Mouse (Mus musculus) intestine, embryonic 15.5 days (tissue): ENCODE measurements around the gene Sulf2. TPM values are rescaled to one million over a fixed set of nuclear protein-coding genes. Genes with fewer than 3 reads are reported as not detected.

ENCODE experiments used
- ATAC-seq: fragments of 200-750 bp; cut with Nextera tagmentation; 2 replicates; pipeline ENCODE4 v1.8.0; 2017; ENCODE audit warnings: moderate TSS enrichment, moderate library complexity
- H3K27ac ChIP-seq: fragments of 300-500 bp; sonication (generic); 2 replicates; pipeline ENCODE4 v1.5.1; 2015; ENCODE audit warnings: mild to moderate bottlenecking, inconsistent platforms
- H3K27me3 ChIP-seq: fragments of 300-500 bp; sonication (generic); replicated peaks from 2 replicates; pipeline ENCODE4 v1.6.1; 2015; ENCODE audit warnings: inconsistent platforms
- H3K36me3 ChIP-seq: fragments of 300-500 bp; sonication (generic); 2 replicates; pipeline ENCODE4 v1.6.1; 2015; ENCODE audit warnings: inconsistent platforms
- H3K4me1 ChIP-seq: fragments of 300-500 bp; sonication (generic); replicated peaks from 2 replicates; pipeline ENCODE4 v1.6.1; 2015; ENCODE audit warnings: inconsistent platforms
- H3K4me2 ChIP-seq: fragments of 300-500 bp; sonication (generic); replicated peaks from 2 replicates; pipeline ENCODE4 v1.6.1; 2015; ENCODE audit warnings: mild to moderate bottlenecking, inconsistent platforms
- H3K4me3 ChIP-seq: fragments of 300-500 bp; sonication (generic); replicated peaks from 2 replicates; pipeline ENCODE4 v1.5.1; 2015; ENCODE audit warnings: inconsistent platforms
- H3K9ac ChIP-seq: fragments of 300-500 bp; sonication (generic); 2 replicates; pipeline ENCODE4 v1.6.1; 2015; ENCODE audit warnings: inconsistent platforms
- H3K9me3 ChIP-seq: fragments of 300-500 bp; sonication (generic); 2 replicates; pipeline ENCODE4 v1.6.1; 2016; ENCODE audit warnings: inconsistent platforms
- WGBS: fragments of 180-500 bp; shearing (Covaris S2); methylation state at CpG from one replicate; pipeline ENCODE4 v1.1.7; 2015; 5-methylcytosine and 5-hydroxymethylcytosine counted together
- polyA plus RNA-seq: library from polyadenylated mRNA; unstranded; fragments of >200 nt; fragmentation: Nextera tagmentation; extraction: Ambion mirVana; gene quantifications from 2 replicates; pipeline ENCODE4 v1.2.1, GENCODE M21; 2015

Sulf2 gene
- polyA plus RNA-seq, 1 experiment from 2014 or later: 106 TPM

DNA sequence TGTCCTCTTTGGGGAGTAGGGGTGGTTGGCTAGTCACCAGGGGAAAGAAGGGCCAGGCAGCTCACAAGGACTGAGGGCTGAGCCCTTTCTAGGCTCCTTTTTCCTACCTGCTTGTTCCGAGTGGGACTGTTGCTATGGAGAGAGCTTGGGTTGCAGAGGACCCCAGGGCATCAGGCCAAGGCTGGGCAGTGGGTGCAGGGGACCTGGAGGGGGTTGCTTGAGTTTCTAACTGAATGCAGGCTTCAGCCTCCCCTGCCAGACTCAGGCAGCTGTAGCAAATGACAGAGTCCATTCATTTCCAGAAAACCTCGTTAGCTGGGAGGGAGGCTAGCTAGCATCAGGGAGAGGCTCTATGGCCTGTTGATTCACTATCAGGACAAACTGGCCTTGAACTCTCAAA is 48.8 kb downstream of the Sulf2 start:
- no peaks in the 10 kb centered on the region for H3K27me3 ChIP-seq
- 49% methylated on average over 2 of the region's 2 CpGs for WGBS
- H3K36me3 ChIP-seq: no peaks in the 10 kb centered on the region
- ATAC-seq: no peak
- H3K9ac ChIP-seq: no peak overlapping the region
- H3K9me3 ChIP-seq: no peaks in the 10 kb centered on the region
- H3K4me2 ChIP-seq: no peak overlapping the region
- H3K27ac ChIP-seq: peak overlapping the region; percentile 72
- H3K4me3 ChIP-seq: no peak overlapping the region
- peaks cover 12% of the 10 kb centered on the region for H3K4me1 ChIP-seq

GRCm38 (mm10) chr2:166105911-166106310 is 49.6 kb downstream of the Sulf2 start:
- 53% methylated on average over 9 of the region's 9 CpGs for WGBS
- no peak overlapping the region for H3K4me2 ChIP-seq
- no peak overlapping the region for H3K4me3 ChIP-seq
- no peaks in the 10 kb centered on the region for H3K36me3 ChIP-seq
- no peaks in the 10 kb centered on the region for H3K9me3 ChIP-seq
- peaks cover 12% of the 10 kb centered on the region for H3K4me1 ChIP-seq
- 0 out of 2 replicates have a peak, but pooled peaks have one; percentile 19 for ATAC-seq
- no peaks in the 10 kb centered on the region for H3K27me3 ChIP-seq
- H3K9ac ChIP-seq: no peak overlapping the region
- peak overlapping the region; percentile 72 for H3K27ac ChIP-seq

GRCm38 (mm10) chr2:166102893-166103292 is 52.6 kb downstream of the Sulf2 start:
- H3K4me1 ChIP-seq: peaks cover 10% of the 10 kb centered on the region
- H3K4me2 ChIP-seq: no peak overlapping the region
- H3K9ac ChIP-seq: no peak overlapping the region
- no peak for ATAC-seq
- H3K9me3 ChIP-seq: no peaks in the 10 kb centered on the region
- 68% methylated on average over 7 of the region's 7 CpGs for WGBS
- H3K27ac ChIP-seq: no peak overlapping the region
- no peaks in the 10 kb centered on the region for H3K27me3 ChIP-seq
- H3K36me3 ChIP-seq: no peaks in the 10 kb centered on the region
- H3K4me3 ChIP-seq: no peak overlapping the region

DNA sequence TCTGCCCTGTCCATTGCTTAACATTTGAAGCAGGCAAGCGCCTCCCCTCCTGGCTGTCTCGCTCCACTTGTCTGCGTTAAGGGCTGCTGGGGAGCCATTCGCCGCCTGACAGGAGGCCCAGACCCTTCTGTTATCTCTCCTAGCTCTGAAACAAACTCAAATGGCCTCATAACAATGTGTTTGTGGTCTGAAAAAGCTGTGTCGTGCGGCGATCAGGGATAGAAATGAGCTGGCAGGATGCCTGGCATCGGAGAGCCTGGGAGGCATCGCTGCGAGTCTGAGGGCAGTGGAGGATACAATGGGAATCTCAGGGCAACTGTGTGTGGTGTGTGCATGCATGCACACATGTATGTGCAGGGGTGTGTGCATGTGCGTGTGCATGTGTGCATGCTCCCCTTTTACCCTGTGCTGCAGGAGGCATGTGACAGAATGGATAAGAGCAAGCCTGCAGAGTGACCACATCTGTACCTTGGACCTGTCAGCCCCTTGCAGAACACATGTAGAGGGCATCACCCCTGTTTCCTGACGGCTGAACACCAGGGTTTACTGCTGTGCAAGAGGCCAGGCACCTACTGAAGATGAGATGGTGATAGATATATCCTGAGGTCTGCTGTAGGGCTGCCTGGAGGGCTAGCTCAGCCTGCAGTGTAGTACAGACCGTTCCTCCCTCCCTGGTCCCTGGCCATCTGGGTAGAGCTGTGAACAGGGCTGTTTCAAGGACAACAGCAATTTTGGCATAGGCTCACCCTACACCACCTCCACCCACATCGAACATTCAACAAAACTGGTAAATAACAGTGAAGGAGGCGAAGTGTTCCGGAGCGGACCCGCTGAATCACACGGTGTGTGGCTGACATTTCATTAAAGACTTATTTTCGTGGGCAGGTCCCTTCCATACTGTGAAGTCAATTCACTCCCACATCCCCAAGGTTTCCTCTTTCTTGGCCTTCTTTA is 54.9 kb downstream of the Sulf2 start:
- Histone ChIP-seq H3K27me3 (no peaks in the 10 kb centered on the region), H3K4me2 (no peak overlapping the region), H3K9me3 (no peaks in the 10 kb centered on the region), H3K9ac (no peak overlapping the region), H3K4me1 (no peaks in the 10 kb centered on the region), H3K4me3 (no peak overlapping the region), H3K36me3 (no peaks in the 10 kb centered on the region), H3K27ac (no peak overlapping the region)
- ATAC-seq: no peak
- WGBS: 85% methylated on average over 21 of the region's 21 CpGs

DNA sequence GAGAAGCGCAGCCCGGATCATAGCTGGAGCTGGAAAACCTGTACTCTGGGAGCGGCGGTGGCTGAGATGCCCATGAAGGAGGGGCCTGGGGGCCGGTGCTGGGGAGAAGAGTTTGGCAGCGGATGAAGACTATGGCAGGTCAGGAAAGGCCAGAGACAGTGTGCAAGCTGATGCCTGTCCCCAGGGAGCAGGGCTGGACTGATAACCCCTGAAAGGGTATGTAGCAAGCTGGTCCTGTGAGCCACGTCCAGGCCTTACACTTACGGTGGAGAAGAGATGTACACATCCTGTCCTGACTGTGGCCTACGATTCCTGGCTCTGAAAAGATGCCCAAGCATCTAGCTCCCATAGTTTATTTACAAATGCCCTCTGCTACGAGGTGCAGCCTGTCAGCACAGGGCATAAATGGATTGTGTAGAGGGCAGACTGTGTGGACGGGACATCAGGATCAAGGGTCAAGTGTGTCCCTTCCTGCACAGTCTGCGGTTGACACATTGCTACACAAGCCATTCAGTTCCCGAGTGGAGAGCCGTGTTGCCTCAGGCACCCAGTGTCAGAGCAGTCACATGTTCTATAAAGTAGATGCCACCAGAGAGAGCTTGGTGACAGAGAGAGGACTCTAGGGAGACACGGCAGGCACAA is 57.0 kb downstream of the Sulf2 start:
- no peak overlapping the region for H3K9ac ChIP-seq
- no peaks in the 10 kb centered on the region for H3K27me3 ChIP-seq
- no peaks in the 10 kb centered on the region for H3K9me3 ChIP-seq
- peaks cover 14% of the 10 kb centered on the region; the same call in 1 of the 2 replicates for H3K36me3 ChIP-seq
- no peak overlapping the region for H3K4me2 ChIP-seq
- no peak overlapping the region for H3K27ac ChIP-seq
- whole genome bisulfite sequencing: 71% methylated on average over 15 of the region's 15 CpGs
- no peak for ATAC-seq
- H3K4me3 ChIP-seq: no peak overlapping the region
- no peaks in the 10 kb centered on the region for H3K4me1 ChIP-seq

DNA sequence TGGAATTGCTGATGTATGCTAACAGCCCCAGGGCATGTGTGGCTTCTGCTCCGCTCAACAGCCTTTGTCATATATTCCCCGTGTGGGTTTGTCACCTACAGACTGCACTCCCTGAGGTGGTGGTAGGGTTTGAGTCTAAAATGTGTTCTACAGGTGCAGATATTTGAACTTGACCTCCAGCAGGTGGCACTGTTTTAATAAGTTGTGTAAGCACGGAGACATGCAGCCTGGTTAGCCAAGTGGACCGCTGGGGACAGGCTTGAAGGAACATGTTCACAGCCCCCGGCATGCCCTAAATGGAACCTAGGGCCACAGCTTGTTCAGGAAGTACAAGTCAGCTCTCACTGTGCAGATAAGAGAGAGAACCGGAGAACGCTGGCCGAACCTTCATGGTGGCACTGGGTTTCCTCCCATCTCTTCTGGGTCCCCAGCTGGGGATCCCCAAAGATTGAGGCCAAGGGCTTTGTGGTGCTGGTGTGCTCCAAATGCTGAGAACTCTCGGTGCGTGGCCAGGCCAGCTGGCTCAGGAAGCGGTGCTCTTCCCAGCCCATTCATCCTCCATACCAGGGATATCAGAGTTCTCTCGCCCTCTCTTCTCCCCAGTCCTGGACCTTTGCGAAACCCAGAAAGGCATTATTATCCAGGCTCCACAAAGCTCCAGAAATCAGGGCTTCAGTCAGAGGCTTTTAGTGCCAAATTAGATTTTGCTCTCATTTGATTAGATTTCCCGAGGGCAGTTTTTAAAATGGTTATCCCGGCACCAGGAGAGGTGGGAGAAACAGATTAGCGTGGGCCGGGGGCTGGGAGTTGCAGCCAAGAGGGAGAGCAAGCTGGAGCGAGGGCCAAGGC is 57.8 kb downstream of the Sulf2 start:
- WGBS: 84% methylated on average over 18 of the region's 18 CpGs
- Histone ChIP-seq H3K4me1 (no peaks in the 10 kb centered on the region), H3K27me3 (no peaks in the 10 kb centered on the region), H3K4me3 (no peak overlapping the region), H3K27ac (0 out of 2 replicates have a peak overlapping the region, but pooled peaks have one; percentile 23), H3K4me2 (no peak overlapping the region), H3K9ac (no peak overlapping the region), H3K36me3 (peaks cover 19% of the 10 kb centered on the region), H3K9me3 (no peaks in the 10 kb centered on the region)
- ATAC-seq: no peak

- no peak overlapping the region for H3K27ac ChIP-seq
- ATAC-seq: no peak
Measured at GRCm38 (mm10) chr2:166096834-166097233, 58.6 kb downstream of the Sulf2 start.

GRCm38 (mm10) chr2:166096300-166096699 is 59.2 kb downstream of the Sulf2 start:
- WGBS: 86% methylated on average over 6 of the region's 6 CpGs
- no peak overlapping the region for H3K4me3 ChIP-seq

More at GRCm38 (mm10) chr2:166096834-166097233, 58.6 kb downstream of the Sulf2 start:
- H3K9ac ChIP-seq: no peak overlapping the region
- H3K4me2 ChIP-seq: no peak overlapping the region
- H3K27me3 ChIP-seq: no peaks in the 10 kb centered on the region
- no peaks in the 10 kb centered on the region for H3K4me1 ChIP-seq
- H3K9me3 ChIP-seq: no peaks in the 10 kb centered on the region
- H3K4me3 ChIP-seq: no peak overlapping the region
- WGBS: 91% methylated on average over 1 of the region's 1 CpGs
- peaks cover 20% of the 10 kb centered on the region for H3K36me3 ChIP-seq

GRCm38 (mm10) chr2:166092412-166092811 is 63.1 kb downstream of the Sulf2 start:
- ATAC-seq: no peak
- H3K9me3 ChIP-seq: no peaks in the 10 kb centered on the region
- no peak overlapping the region for H3K27ac ChIP-seq
- H3K36me3 ChIP-seq: peaks cover 25% of the 10 kb centered on the region
- 95% methylated on average over 6 of the region's 6 CpGs for WGBS
- no peak overlapping the region for H3K9ac ChIP-seq
- no peak overlapping the region for H3K4me2 ChIP-seq
- no peak overlapping the region for H3K4me3 ChIP-seq
- H3K4me1 ChIP-seq: no peaks in the 10 kb centered on the region
- no peaks in the 10 kb centered on the region for H3K27me3 ChIP-seq

More at GRCm38 (mm10) chr2:166096300-166096699, 59.2 kb downstream of the Sulf2 start:
- Histone ChIP-seq H3K4me2 (no peak overlapping the region), H3K9ac (no peak overlapping the region), H3K4me1 (no peaks in the 10 kb centered on the region), H3K27me3 (no peaks in the 10 kb centered on the region), H3K27ac (no peak overlapping the region), H3K9me3 (no peaks in the 10 kb centered on the region), H3K36me3 (peaks cover 20% of the 10 kb centered on the region)
- ATAC-seq: no peak

- H3K4me1 ChIP-seq: no peaks in the 10 kb centered on the region
- H3K36me3 ChIP-seq: peaks cover 28% of the 10 kb centered on the region
- no peak overlapping the region for H3K27ac ChIP-seq
- H3K4me2 ChIP-seq: no peak overlapping the region
- H3K9ac ChIP-seq: no peak overlapping the region
- H3K27me3 ChIP-seq: no peaks in the 10 kb centered on the region
- no peak for ATAC-seq
- no peak overlapping the region for H3K4me3 ChIP-seq
- no peaks in the 10 kb centered on the region for H3K9me3 ChIP-seq
Measured at GRCm38 (mm10) chr2:166091599-166091998, 63.9 kb downstream of the Sulf2 start.

- peaks cover 26% of the 10 kb centered on the region for H3K36me3 ChIP-seq
- H3K4me2 ChIP-seq: no peak overlapping the region
- no peaks in the 10 kb centered on the region for H3K4me1 ChIP-seq
- 50% methylated on average over 7 of the region's 7 CpGs for WGBS
- H3K27me3 ChIP-seq: no peaks in the 10 kb centered on the region
- H3K4me3 ChIP-seq: no peak overlapping the region
- ATAC-seq: no peak
- H3K27ac ChIP-seq: no peak overlapping the region
- H3K9ac ChIP-seq: no peak overlapping the region
- no peaks in the 10 kb centered on the region for H3K9me3 ChIP-seq
Measured at GRCm38 (mm10) chr2:166090131-166090581, 65.3 kb downstream of the Sulf2 start.

DNA sequence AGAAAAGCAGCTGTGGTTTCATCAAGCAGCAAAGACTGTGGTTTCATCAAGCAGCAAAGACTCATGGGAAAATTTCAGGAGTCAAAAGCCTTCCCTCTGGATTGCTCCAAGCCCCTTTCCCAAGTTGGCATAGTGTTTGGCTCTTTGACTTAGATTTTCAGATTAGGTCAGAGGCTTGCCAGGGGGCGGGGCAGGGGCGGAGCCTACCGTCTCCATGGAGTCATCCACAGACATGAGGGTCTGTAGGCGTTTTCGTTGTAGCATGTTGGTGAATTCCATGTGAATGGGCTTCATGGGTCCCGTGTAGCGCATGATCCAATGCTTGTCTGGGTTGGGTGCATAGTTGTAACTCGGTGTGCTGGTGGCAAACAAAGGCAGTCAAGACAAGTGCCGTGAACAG is 66.5 kb downstream of the Sulf2 start:
- Histone ChIP-seq H3K36me3 (peaks cover 19% of the 10 kb centered on the region), H3K4me2 (no peak overlapping the region), H3K9ac (no peak overlapping the region), H3K4me3 (no peak overlapping the region), H3K27ac (no peak overlapping the region), H3K4me1 (no peaks in the 10 kb centered on the region), H3K9me3 (no peaks in the 10 kb centered on the region), H3K27me3 (no peaks in the 10 kb centered on the region)
- ATAC-seq: no peak
- 89% methylated on average over 9 of the region's 9 CpGs for WGBS
